Mouse (Mus musculus) effector memory CD4-positive, alpha-beta T cell, adult 7 months (primary cell): Measurements from ENCODE around the gene Rexo5. TPM values are rescaled to one million over a fixed set of nuclear protein-coding genes. Genes with fewer than 3 reads are reported as not detected.

Experiments used
- polyA plus RNA-seq: library from polyadenylated mRNA; unstranded; fragments of 100-300 nt; shearing (Covaris generic); gene quantifications from one replicate; pipeline ENCODE4 v1.2.1, GENCODE M21; 2017

The Rexo5 gene
- polyA plus RNA-seq: 46.1 TPM

GRCm38 (mm10) chr7:119793586-119794250, at the start of gene Rexo5, which contains the start of gene Eri2:
TSS of gene Rexo5 (plus strand) at chr7:119794006.
TSS of gene Eri2 (minus strand) at chr7:119794058.

GRCm38 (mm10) chr7:119760527-119760951, 33.3 kb upstream of the Rexo5 start, which contains the start of gene Acsm3:
TSS of gene Acsm3 (plus strand) at chr7:119760923.

GRCm38 (mm10) chr7:119895639-119896512, 102.1 kb downstream of the Rexo5 start, which contains the start of the genes Lyrm1 and Dcun1d3:
TSS of gene Lyrm1 (plus strand) at chr7:119895861.
TSS of gene Dcun1d3 (minus strand) at chr7:119896298.

Other genes with a start within 250 kb of the Rexo5 start
- not detected for gene Acsm2, start 239.7 kb upstream of the Rexo5 start, polyA plus RNA-seq
- not detected for gene Acsm1, start 187.0 kb upstream of the Rexo5 start, polyA plus RNA-seq
- not detected for gene Acsm4, start 104.0 kb upstream of the Rexo5 start, polyA plus RNA-seq
- 61.3 TPM for gene Thumpd1, start 73.2 kb upstream of the Rexo5 start, polyA plus RNA-seq
- 0.18 TPM for gene Acsm3, start 33.1 kb upstream of the Rexo5 start, polyA plus RNA-seq
- gene Eri2, start 52 bp downstream of the Rexo5 start, polyA plus RNA-seq: 6.8 TPM
- gene Lyrm1, start 101.9 kb downstream of the Rexo5 start, polyA plus RNA-seq: 9.9 TPM
- gene Dcun1d3, start 102.3 kb downstream of the Rexo5 start, polyA plus RNA-seq: 15.1 TPM